Mouse (Mus musculus): ENCODE data around the gene 2210017I01Rik. TPM values are rescaled to one million over a fixed set of nuclear protein-coding genes. Genes with fewer than 3 reads are reported as not detected.

2210017I01Rik gene
- polyA plus RNA-seq, 1 experiment: not detected

DNA sequence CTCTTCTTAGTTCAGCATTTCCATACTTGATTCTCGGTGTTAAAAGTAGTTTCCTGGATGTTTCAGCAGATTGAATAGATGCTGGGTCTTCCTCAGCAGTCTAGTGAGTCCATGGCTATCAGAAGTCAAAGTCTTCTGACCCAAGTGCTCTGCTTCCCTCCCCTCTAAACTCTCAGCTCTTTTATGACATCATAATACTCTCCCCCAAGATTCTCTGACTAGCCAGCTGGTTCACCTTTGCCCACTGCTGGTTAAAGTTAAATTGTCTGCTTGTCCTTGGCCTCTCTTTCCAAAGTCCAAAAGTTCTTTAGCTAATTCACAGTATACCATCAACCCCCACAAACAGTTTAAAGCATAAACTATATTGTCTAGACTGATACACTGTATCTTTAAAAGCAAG, 18.4 kb downstream of the 2210017I01Rik start, which contains the start of gene Smcp:
Gene Smcp, minus strand, starts transcription at position 140 of the 400 bp plus-strand sequence.
- H3K9ac ChIP-seq (ENCODE audit: low read depth, poor library complexity, severe bottlenecking): no peak within 1 kb of the TSS
- no peak for TF ChIP-seq POLR2A (IDR thresholded peaks at IDR 0.05; ENCODE audit: insufficient read depth, low read length)
- no peak for TF ChIP-seq CTCF (IDR thresholded peaks at IDR 0.05; ENCODE audit: low read depth, low read length)
- no peak for TF ChIP-seq EP300 (IDR thresholded peaks at IDR 0.05; ENCODE audit: insufficient read depth, low read depth, low read length)
- no peaks in the 10 kb centered on the region for H3K27me3 ChIP-seq (ENCODE audit: control insufficient read depth, insufficient read depth, low read length, poor library complexity, severe bottlenecking)
- H3K4me3 ChIP-seq (ENCODE audit: low read depth, low read length): no peak within 1 kb of the TSS
- H3K4me1 ChIP-seq (ENCODE audit: control insufficient read depth, insufficient read depth, low read length): no peaks in the 10 kb centered on the region
- H3K27ac ChIP-seq (ENCODE audit: insufficient read depth, low read length): no peak within 1 kb of the TSS
- H3K9me3 ChIP-seq (replicated peaks; ENCODE audit: control insufficient read depth, insufficient read depth, low read length, poor library complexity, severe bottlenecking): no peaks in the 10 kb centered on the region
- no peaks in the 10 kb centered on the region for H3K36me3 ChIP-seq (ENCODE audit: control insufficient read depth, insufficient read depth, low read length, poor library complexity, severe bottlenecking)

- H3K9me3 ChIP-seq (replicated peaks; ENCODE audit: control insufficient read depth, insufficient read depth, low read length, poor library complexity, severe bottlenecking): no peaks in the 10 kb centered on the region
- H3K27me3 ChIP-seq (ENCODE audit: control insufficient read depth, insufficient read depth, low read length, poor library complexity, severe bottlenecking): no peaks in the 10 kb centered on the region
- no peak overlapping the region for H3K27ac ChIP-seq (ENCODE audit: insufficient read depth, low read length)
- H3K36me3 ChIP-seq (ENCODE audit: control insufficient read depth, insufficient read depth, low read length, poor library complexity, severe bottlenecking): no peaks in the 10 kb centered on the region
- H3K4me3 ChIP-seq (ENCODE audit: low read depth, low read length): no peak overlapping the region
- no peak for TF ChIP-seq CTCF (IDR thresholded peaks at IDR 0.05; ENCODE audit: low read depth, low read length)
- no peak for TF ChIP-seq POLR2A (IDR thresholded peaks at IDR 0.05; ENCODE audit: insufficient read depth, low read length)
- no peak for TF ChIP-seq EP300 (IDR thresholded peaks at IDR 0.05; ENCODE audit: insufficient read depth, low read depth, low read length)
- H3K9ac ChIP-seq (ENCODE audit: low read depth, poor library complexity, severe bottlenecking): no peak overlapping the region
- H3K4me1 ChIP-seq (ENCODE audit: control insufficient read depth, insufficient read depth, low read length): no peaks in the 10 kb centered on the region
Observed at GRCm38 (mm10) chr3:92587190-92587589, 20.1 kb downstream of the 2210017I01Rik start.

- Histone ChIP-seq H3K4me3 (ENCODE audit: low read depth, low read length) (no peak overlapping the region), H3K9ac (ENCODE audit: low read depth, poor library complexity, severe bottlenecking) (no peak overlapping the region), H3K27ac (ENCODE audit: insufficient read depth, low read length) (no peak overlapping the region), H3K4me1 (ENCODE audit: control insufficient read depth, insufficient read depth, low read length) (no peaks in the 10 kb centered on the region), H3K9me3 (replicated peaks; ENCODE audit: control insufficient read depth, insufficient read depth, low read length, poor library complexity, severe bottlenecking) (no peaks in the 10 kb centered on the region), H3K36me3 (ENCODE audit: control insufficient read depth, insufficient read depth, low read length, poor library complexity, severe bottlenecking) (no peaks in the 10 kb centered on the region), H3K27me3 (ENCODE audit: control insufficient read depth, insufficient read depth, low read length, poor library complexity, severe bottlenecking) (no peaks in the 10 kb centered on the region)
- TF ChIP-seq EP300 (IDR thresholded peaks at IDR 0.05; ENCODE audit: insufficient read depth, low read depth, low read length): no peak
- TF ChIP-seq CTCF (IDR thresholded peaks at IDR 0.05; ENCODE audit: low read depth, low read length): no peak
Observed at GRCm38 (mm10) chr3:92585055-92585454, 22.2 kb downstream of the 2210017I01Rik start.

- Histone ChIP-seq H3K9ac (ENCODE audit: low read depth, poor library complexity, severe bottlenecking) (no peak overlapping the region), H3K9me3 (replicated peaks; ENCODE audit: control insufficient read depth, insufficient read depth, low read length, poor library complexity, severe bottlenecking) (no peaks in the 10 kb centered on the region), H3K4me3 (ENCODE audit: low read depth, low read length) (no peak overlapping the region), H3K4me1 (ENCODE audit: control insufficient read depth, insufficient read depth, low read length) (no peaks in the 10 kb centered on the region), H3K36me3 (ENCODE audit: control insufficient read depth, insufficient read depth, low read length, poor library complexity, severe bottlenecking) (no peaks in the 10 kb centered on the region), H3K27ac (ENCODE audit: insufficient read depth, low read length) (no peak overlapping the region), H3K27me3 (ENCODE audit: control insufficient read depth, insufficient read depth, low read length, poor library complexity, severe bottlenecking) (no peaks in the 10 kb centered on the region)
- no peak for TF ChIP-seq CTCF (IDR thresholded peaks at IDR 0.05; ENCODE audit: low read depth, low read length)
- TF ChIP-seq POLR2A (IDR thresholded peaks at IDR 0.05; ENCODE audit: insufficient read depth, low read length): no peak
- TF ChIP-seq EP300 (IDR thresholded peaks at IDR 0.05; ENCODE audit: insufficient read depth, low read depth, low read length): no peak
Observed at GRCm38 (mm10) chr3:92583164-92583826, 24.0 kb downstream of the 2210017I01Rik start.

- Histone ChIP-seq H3K4me3 (ENCODE audit: low read depth, low read length) (no peak overlapping the region), H3K36me3 (ENCODE audit: control insufficient read depth, insufficient read depth, low read length, poor library complexity, severe bottlenecking) (no peaks in the 10 kb centered on the region), H3K4me1 (ENCODE audit: control insufficient read depth, insufficient read depth, low read length) (no peaks in the 10 kb centered on the region), H3K27me3 (ENCODE audit: control insufficient read depth, insufficient read depth, low read length, poor library complexity, severe bottlenecking) (no peaks in the 10 kb centered on the region), H3K9ac (ENCODE audit: low read depth, poor library complexity, severe bottlenecking) (no peak overlapping the region), H3K27ac (ENCODE audit: insufficient read depth, low read length) (no peak overlapping the region), H3K9me3 (replicated peaks; ENCODE audit: control insufficient read depth, insufficient read depth, low read length, poor library complexity, severe bottlenecking) (no peaks in the 10 kb centered on the region)
- no peak for TF ChIP-seq EP300 (IDR thresholded peaks at IDR 0.05; ENCODE audit: insufficient read depth, low read depth, low read length)
- TF ChIP-seq POLR2A (IDR thresholded peaks at IDR 0.05; ENCODE audit: insufficient read depth, low read length): no peak
- TF ChIP-seq CTCF (IDR thresholded peaks at IDR 0.05; ENCODE audit: low read depth, low read length): no peak
Observed at GRCm38 (mm10) chr3:92579508-92579907, 27.8 kb downstream of the 2210017I01Rik start.

GRCm38 (mm10) chr3:92578652-92579413, 28.5 kb downstream of the 2210017I01Rik start:
- no peak overlapping the region for H3K4me3 ChIP-seq (ENCODE audit: low read depth, low read length)
- H3K27me3 ChIP-seq (ENCODE audit: control insufficient read depth, insufficient read depth, low read length, poor library complexity, severe bottlenecking): no peaks in the 10 kb centered on the region
- H3K9ac ChIP-seq (ENCODE audit: low read depth, poor library complexity, severe bottlenecking): no peak overlapping the region
- no peaks in the 10 kb centered on the region for H3K4me1 ChIP-seq (ENCODE audit: control insufficient read depth, insufficient read depth, low read length)
- H3K9me3 ChIP-seq (replicated peaks; ENCODE audit: control insufficient read depth, insufficient read depth, low read length, poor library complexity, severe bottlenecking): no peaks in the 10 kb centered on the region
- H3K27ac ChIP-seq (ENCODE audit: insufficient read depth, low read length): no peak overlapping the region
- no peaks in the 10 kb centered on the region for H3K36me3 ChIP-seq (ENCODE audit: control insufficient read depth, insufficient read depth, low read length, poor library complexity, severe bottlenecking)
- TF ChIP-seq EP300 (IDR thresholded peaks at IDR 0.05; ENCODE audit: insufficient read depth, low read depth, low read length) (no peak), POLR2A (IDR thresholded peaks at IDR 0.05; ENCODE audit: insufficient read depth, low read length) (no peak), CTCF (IDR thresholded peaks at IDR 0.05; ENCODE audit: low read depth, low read length) (no peak)

All from ES-Bruce4 (cell line).